Mouse (Mus musculus) liver, embryonic 14.5 days (tissue): ENCODE measurements around the gene Amotl2.

Source experiments
- CTCF ChIP-seq: IDR thresholded peaks from 2 replicates; pipeline ENCODE4 v1.5.1; 2016; ENCODE audit warnings: antibody characterized with exemption, low read depth, control low read depth
- EP300 ChIP-seq: IDR thresholded peaks from 2 replicates; pipeline ENCODE4 v1.6.1; 2016; ENCODE audit warnings: antibody characterized with exemption, low read depth

DNA sequence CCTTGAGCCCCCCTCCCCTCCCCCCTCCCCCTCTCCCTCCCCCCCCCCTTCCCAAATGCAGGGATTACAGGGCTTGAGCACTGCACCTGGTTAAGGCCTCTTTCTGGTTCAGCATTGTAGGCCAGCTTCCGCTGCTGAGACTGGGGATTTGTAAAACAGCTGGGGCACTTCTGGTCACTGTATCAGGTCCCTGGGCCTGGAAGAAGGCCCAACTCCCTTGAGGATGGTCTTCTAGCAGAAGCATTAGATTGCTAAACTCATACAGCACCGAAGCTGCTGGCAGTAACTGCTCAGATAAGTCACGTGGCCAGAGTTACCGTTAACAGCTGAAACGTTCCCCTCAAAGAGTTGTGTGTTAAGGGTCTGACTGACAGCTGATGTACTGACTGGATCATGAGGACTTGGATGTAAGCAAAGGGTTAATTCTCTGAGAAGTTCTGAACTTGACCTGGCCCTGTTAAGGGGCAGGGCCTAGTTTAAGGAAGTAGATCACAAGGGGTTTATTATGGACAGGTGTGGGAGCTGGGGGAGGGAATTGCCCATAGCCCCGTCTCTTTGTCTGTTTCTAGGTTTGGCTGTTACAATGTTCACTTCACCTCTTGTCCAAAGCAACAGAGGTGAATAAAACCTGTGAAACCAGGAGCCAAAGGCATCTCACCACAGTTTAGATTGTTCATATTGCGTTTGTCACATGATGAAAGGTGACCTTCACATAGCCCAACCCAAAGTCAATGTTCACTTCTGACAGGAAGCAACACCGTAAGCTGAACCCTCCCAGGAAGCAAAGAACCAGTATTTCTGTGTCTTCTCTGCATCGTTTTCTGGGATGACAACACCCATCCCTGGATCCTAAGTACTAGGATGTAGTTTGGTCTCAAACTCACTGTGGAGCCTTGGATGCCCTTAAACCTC is 23.7 kb upstream of the Amotl2 start:
- TF ChIP-seq CTCF (no peak), EP300 (no peak)
